Mouse (Mus musculus): ENCODE measurements around the gene B3galt5.

- TF ChIP-seq ZNF384 (IDR thresholded peaks at IDR 0.05; ENCODE audit: low read depth, low read length) (no peak), CHD2 (IDR thresholded peaks at IDR 0.05; ENCODE audit: low read depth, low read length) (no peak)
Observed at GRCm38 (mm10) chr16:96306905-96307304, 71.3 kb downstream of the B3galt5 start.
